Mouse (Mus musculus) mouse trophoblast stem cell (cell line): Measurements from ENCODE around the gene Plod2.

ENCODE experiments used
- in situ Hi-C, 2 experiments: fragments of 300-500 bp; cut with MseI, MboI; formaldehyde crosslinking; loops; 2 replicates in 1 of 2; 3 replicates in 1 of 2; pipeline ENCODE4 v1.15.1; 2025

Gene Plod2

GRCm38 (mm10) chr9:92541977-92542561 lies at the start of gene Plod2:
Gene Plod2 (plus strand): TSS chr9:92542223.
- in situ Hi-C loops = no loop called here

DNA sequence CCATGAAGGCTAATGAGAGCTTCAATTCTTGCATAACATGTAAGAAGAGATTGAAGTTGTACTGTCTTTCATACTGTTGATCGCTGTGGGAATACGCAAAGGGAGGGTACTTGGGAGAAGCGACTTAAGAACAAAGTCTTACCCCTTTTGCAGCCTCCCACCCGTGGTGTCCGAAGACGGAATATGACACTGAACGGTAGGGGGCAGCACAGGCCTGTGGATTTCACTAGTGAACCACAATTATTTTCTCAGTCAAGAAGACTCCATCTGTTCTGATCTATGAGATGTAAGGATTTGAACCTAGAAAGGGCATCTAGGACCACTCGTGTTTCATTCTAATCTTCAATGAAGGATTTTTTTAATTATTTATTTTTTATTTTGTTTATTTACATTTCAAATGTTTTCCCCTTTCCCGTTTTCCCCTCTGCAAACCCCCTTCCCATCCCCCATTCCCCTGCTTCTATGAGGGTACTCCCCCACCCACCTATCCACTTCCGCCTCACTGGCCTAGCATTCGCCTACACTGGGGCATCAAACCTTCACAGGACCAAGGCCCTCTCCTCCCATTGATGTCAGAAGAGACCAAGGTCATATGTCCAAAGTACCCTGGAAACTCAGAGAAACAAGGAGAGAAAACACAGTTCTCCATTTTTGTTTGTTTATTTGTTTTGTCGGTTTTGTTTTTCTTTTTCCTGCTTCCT lies 42.2 kb upstream of the Plod2 start:
- in situ Hi-C loops = loop anchor here (5.0 to 10.0 kb wide), 2 partner anchors 112 to 375 kb away; no protein-coding TSS in a partner anchor

DNA sequence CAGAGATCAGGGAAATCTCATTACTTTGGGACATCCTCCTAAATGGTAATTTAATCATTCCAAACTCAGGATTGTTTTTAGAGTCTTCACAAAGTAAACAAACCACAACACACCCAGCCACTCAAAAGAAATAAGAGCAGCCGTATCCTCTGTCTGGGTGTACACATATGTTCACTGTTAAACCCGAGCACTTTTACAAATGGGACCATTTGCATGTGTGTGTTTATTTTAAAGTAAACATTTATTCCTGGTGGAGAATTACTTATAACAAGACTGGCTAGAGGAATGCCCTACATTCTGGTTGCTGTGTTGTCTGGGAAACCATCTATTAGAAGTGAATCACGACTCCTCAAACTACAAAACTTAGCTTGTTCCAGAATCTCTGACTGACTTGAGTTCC lies 37.8 kb upstream of the Plod2 start:
- in situ Hi-C loops = loop anchor here (5.0 to 10.0 kb wide), 2 partner anchors 108 to 371 kb away; no protein-coding TSS in a partner anchor

GRCm38 (mm10) chr9:92504889-92505288 lies 37.1 kb upstream of the Plod2 start:
- in situ Hi-C loops = loop anchor here (5.0 to 10.0 kb wide), 2 partner anchors 107 to 370 kb away; no protein-coding TSS in a partner anchor

- in situ Hi-C loops = no loop called here
These were observed 30.3 kb upstream of the Plod2 start for GRCm38 (mm10) chr9:92511696-92512095.

DNA sequence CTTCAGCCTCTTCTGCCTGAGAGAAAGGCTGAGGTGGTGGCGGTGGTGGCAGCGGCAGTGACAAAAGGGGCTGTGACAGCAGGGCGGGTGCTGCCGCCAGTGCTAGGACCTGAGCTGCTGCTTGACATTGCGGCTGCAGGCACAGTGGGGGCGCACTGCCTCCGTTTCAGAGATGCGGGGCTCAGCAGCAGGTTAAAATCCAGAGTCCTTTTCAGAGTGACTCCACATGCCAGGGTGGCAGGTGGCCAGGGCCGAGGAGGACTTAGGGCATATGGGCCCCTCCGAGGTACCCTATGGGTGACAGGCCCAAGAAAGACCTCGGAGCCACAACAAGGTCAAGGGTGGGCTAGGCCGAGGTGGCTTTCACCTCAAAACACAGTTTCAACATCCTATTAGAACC lies 25.0 kb upstream of the Plod2 start:
- in situ Hi-C loops = no loop called here

GRCm38 (mm10) chr9:92520751-92521150 lies 21.3 kb upstream of the Plod2 start:
- in situ Hi-C loops = no loop called here

- in situ Hi-C loops = no loop called here
These were observed 17.5 kb upstream of the Plod2 start for GRCm38 (mm10) chr9:92524506-92524905.

GRCm38 (mm10) chr9:92530055-92530454 lies 12.0 kb upstream of the Plod2 start:
- in situ Hi-C loops = no loop called here

DNA sequence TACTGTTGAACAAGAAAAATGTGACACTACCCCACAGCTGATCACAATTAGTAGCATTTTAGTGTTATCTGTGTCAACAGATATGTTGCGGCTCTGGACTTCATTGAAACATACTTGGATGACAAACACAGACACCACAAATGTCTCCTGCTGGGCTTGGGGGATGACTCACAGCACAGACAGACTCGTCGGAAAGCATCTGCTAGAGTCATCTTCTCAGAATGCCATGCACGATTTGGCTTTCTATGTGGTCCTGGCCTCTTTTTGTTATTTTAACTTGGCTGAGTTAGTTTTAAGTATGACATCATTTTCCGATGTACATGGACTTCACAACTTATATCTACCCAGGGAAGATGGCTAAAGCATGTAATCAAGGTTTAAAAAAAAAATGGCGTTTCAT lies 4.3 kb upstream of the Plod2 start:
- in situ Hi-C loops = no loop called here

- in situ Hi-C loops = no loop called here
These were observed 3.8 kb upstream of the Plod2 start for GRCm38 (mm10) chr9:92538216-92538615.

DNA sequence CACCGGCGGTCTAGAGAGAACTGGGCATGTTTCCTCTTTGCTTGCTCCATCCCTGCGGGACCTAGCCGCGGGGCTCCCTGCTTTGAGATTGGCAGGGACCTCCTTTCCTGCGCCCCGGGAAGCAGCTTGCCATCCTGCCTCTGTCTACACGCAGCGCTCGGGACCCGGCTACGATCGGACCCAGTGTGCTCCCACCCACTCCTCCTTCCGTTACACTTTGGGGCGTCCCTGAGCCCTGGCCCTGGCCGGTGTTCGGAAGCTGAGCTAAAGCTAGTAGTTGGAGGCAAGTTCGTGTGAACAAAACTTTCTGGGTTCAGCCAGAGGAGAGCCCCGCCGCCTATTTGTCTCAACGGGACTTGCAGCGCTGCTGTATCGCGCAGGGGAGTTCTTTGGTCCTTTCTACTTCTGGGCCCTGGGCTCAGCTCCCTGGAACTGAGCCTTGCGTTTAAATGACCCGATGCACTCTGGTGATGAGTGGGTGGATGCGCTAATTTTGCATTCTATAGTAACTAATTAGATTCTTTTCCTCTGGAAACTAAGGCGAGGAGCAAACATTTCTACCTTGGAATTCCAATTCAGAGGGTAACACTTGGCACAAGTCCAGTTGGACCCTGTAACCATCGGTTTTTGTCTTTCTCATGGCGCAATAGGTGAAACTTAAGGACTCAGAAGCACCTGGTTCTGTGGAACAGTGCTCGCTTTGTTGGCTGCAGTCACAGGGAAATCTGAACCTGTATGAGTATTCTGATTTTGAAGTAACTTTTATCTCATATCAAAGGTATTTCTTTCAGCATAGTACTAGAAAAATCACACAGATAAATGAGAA lies 781 bp downstream of the Plod2 start:
- in situ Hi-C loops = no loop called here

- in situ Hi-C loops = no loop called here
These were observed 2.1 kb downstream of the Plod2 start for GRCm38 (mm10) chr9:92544146-92544545.

DNA sequence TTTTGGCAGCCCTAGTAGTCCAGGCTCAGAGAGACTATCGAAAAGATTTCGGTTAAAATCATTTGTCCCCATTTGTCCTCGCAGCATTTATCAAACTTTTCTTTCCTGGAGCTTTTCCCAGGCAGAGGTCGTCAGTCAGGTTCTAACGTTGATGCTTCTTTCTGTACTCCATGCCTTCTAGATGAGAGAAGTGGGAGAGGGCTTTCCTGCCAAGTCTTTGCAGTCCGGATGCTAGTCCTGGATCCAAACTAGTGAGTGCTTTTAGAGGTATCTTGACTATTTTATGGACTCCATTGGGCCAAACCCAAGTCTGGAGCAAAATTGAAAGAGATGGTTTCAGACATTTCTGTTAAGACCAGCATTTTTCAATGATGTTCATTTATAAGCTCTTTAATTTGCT lies 3.0 kb downstream of the Plod2 start:
- in situ Hi-C loops = no loop called here

- in situ Hi-C loops = no loop called here
These were observed 4.4 kb downstream of the Plod2 start for GRCm38 (mm10) chr9:92546446-92546845.

DNA sequence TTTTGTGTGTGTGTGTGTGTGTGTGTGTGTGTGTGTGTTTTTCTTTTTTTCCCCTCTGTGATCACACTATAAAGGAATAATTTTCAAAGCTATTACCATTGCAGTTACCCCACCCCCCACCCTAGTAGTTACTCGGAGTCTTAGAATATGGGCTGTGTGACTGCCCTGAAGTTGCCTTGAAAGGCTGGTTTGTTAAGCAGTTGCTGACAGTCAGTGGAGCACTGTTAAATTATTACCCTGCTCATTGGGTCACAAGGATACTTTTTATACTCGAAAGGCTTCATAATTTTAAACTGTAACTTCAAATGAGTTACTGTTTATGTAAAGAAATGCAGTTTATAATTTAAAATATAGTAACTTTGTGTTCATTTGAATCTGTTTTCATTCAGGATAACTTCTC lies 5.1 kb downstream of the Plod2 start:
- in situ Hi-C loops = no loop called here

DNA sequence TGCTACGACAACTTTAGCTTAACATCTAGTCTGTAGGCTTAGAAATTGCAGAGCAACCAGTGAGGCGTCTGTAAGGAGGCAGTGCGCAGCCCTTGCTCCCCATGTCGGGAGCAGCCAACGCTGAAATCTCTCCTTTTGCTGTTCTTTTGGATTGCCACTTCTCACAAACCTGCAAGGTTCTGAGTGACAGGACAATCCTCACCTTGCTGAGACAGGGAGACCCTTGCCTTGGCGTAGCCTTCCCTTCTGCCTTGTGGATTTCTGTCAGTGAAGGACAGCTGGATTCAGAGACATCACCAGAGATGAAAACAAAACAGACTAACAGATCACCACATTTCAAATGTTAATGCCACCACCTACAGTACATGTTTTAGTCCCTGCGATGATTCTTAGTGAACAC lies 5.8 kb downstream of the Plod2 start:
- in situ Hi-C loops = no loop called here

DNA sequence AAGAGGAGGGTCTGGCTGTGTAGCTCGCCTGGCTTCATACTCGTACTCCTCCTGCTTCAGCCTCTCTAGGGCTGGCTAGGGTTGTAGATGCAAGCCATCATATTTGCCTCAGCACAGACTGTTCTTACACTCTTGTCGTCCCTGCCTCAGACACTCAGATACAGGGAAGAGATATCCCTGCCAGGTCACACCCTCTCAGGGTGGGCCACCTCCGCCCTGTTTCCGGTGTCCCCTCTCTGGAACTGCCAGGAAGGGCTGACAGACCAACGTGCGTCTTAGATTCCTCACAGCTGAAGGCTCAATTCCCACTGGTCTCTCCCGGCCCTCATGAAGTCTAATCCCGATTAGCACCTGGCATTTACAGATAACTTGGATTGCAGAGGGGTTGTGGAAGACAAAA lies 6.6 kb downstream of the Plod2 start:
- in situ Hi-C loops = no loop called here

GRCm38 (mm10) chr9:92549811-92550490 lies 7.9 kb downstream of the Plod2 start:
- in situ Hi-C loops = no loop called here

GRCm38 (mm10) chr9:92550981-92551380 lies 9.0 kb downstream of the Plod2 start:
- in situ Hi-C loops = no loop called here

- in situ Hi-C loops = no loop called here
These were observed 9.6 kb downstream of the Plod2 start for GRCm38 (mm10) chr9:92551666-92552065.

- in situ Hi-C loops = no loop called here
These were observed 10.7 kb downstream of the Plod2 start for GRCm38 (mm10) chr9:92552691-92553090.
